Mouse (Mus musculus) limb, embryonic 11.5 days (tissue): ENCODE data around the gene Tspan14. TPM values are rescaled to one million over a fixed set of nuclear protein-coding genes. Genes with fewer than 3 reads are reported as not detected.
A peak's percentile ranks its signal among the peaks of the same experiment; 100 is the strongest.

Experiments used
- ATAC-seq: fragments of 200-750 bp; cut with Nextera tagmentation; 2 replicates; pipeline ENCODE4 v1.8.0; 2017; ENCODE audit warnings: low read depth; ENCODE audit not compliant: insufficient number of reproducible peaks, low FRiP score, low TSS enrichment
- DNase-seq: peaks from one replicate; pipeline ENCODE4 v3.0.0-alpha.2; 2015; ENCODE audit warnings: low spot score
- H3K27ac ChIP-seq: fragments of 300-500 bp; sonication (generic); replicated peaks from 2 replicates; pipeline ENCODE4 v1.5.1; 2014; ENCODE audit warnings: low read depth, mild to moderate bottlenecking, low read length
- H3K27me3 ChIP-seq: fragments of 300-500 bp; sonication (generic); 2 replicates; pipeline ENCODE4 v1.6.1; 2014; ENCODE audit warnings: mild to moderate bottlenecking, low read length, mixed read lengths; ENCODE audit not compliant: control insufficient read depth, insufficient read depth
- H3K36me3 ChIP-seq: fragments of 300-500 bp; sonication (generic); 2 replicates; pipeline ENCODE4 v1.6.1; 2014; ENCODE audit warnings: mild to moderate bottlenecking, low read length, moderate library complexity, mixed read lengths; ENCODE audit not compliant: control insufficient read depth, insufficient read depth
- H3K4me1 ChIP-seq: fragments of 300-500 bp; sonication (generic); 2 replicates; pipeline ENCODE4 v1.6.1; 2014; ENCODE audit warnings: low read length, mixed read lengths; ENCODE audit not compliant: control insufficient read depth, insufficient read depth
- H3K4me2 ChIP-seq: fragments of 300-500 bp; sonication (generic); 2 replicates; pipeline ENCODE4 v1.6.1; 2014; ENCODE audit warnings: low read depth, mild to moderate bottlenecking, moderate library complexity; ENCODE audit not compliant: severe bottlenecking
- H3K4me3 ChIP-seq: fragments of 300-500 bp; sonication (generic); 2 replicates; pipeline ENCODE4 v1.5.1; 2014; ENCODE audit warnings: low read depth, low read length
- H3K9ac ChIP-seq: fragments of 300-500 bp; sonication (generic); 2 replicates; pipeline ENCODE4 v1.6.1; 2014; ENCODE audit warnings: mild to moderate bottlenecking, low read length
- H3K9me3 ChIP-seq: fragments of 300-500 bp; sonication (generic); 2 replicates; pipeline ENCODE4 v1.6.1; 2016; ENCODE audit warnings: low read length; ENCODE audit not compliant: control insufficient read depth
- WGBS: fragments of 180-500 bp; shearing (Covaris S2); extraction: QIAGEN DNeasy Blood & Tissue Kit; methylation state at CpG from one replicate; pipeline ENCODE4 v1.1.7; 2014; 5-methylcytosine and 5-hydroxymethylcytosine counted together
- polyA plus RNA-seq: library from polyadenylated mRNA; unstranded; fragments of >200 nt; fragmentation: Nextera tagmentation; extraction: Ambion mirVana; gene quantifications from 2 replicates; pipeline ENCODE4 v1.2.1, GENCODE M21; 2014

Tspan14 gene
- polyA plus RNA-seq, 1 experiment from 2014 or later, result 87.0 TPM

- ATAC-seq (no peak), DNase-seq (no peak)
- Histone ChIP-seq H3K4me2 (no peak overlapping the region), H3K36me3 (no peaks in the 10 kb centered on the region; the same call in 1 of the 2 replicates), H3K4me1 (peaks cover 12% of the 10 kb centered on the region), H3K4me3 (no peak overlapping the region), H3K9ac (no peak overlapping the region), H3K27ac (no peak overlapping the region), H3K9me3 (no peaks in the 10 kb centered on the region), H3K27me3 (no peaks in the 10 kb centered on the region)
- 60% methylated on average over 2 of the region's 2 CpGs for WGBS
Measured at GRCm38 (mm10) chr14:40927041-40927440, 39.6 kb downstream of the Tspan14 start.

- Histone ChIP-seq H3K9ac (no peak overlapping the region), H3K27me3 (no peaks in the 10 kb centered on the region), H3K4me1 (peaks cover 5% of the 10 kb centered on the region), H3K9me3 (no peaks in the 10 kb centered on the region), H3K36me3 (no peaks in the 10 kb centered on the region; the same call in 1 of the 2 replicates), H3K27ac (0 out of 2 replicates have a peak overlapping the region, but pooled peaks have one; percentile 30), H3K4me2 (no peak overlapping the region), H3K4me3 (no peak overlapping the region)
- ATAC-seq (no peak), DNase-seq (no peak)
- WGBS, result 21% methylated on average over 10 of the region's 10 CpGs
Measured at GRCm38 (mm10) chr14:40924378-40925113, 42.1 kb downstream of the Tspan14 start.

GRCm38 (mm10) chr14:40921241-40921640 is 45.4 kb downstream of the Tspan14 start:
- no peaks in the 10 kb centered on the region for H3K9me3 ChIP-seq
- no peak overlapping the region for H3K9ac ChIP-seq
- H3K27ac ChIP-seq, result no peak overlapping the region
- ATAC-seq (no peak), DNase-seq (no peak)
- H3K4me3 ChIP-seq, result no peak overlapping the region
- H3K27me3 ChIP-seq, result no peaks in the 10 kb centered on the region
- no peak overlapping the region for H3K4me2 ChIP-seq
- peaks cover 5% of the 10 kb centered on the region for H3K4me1 ChIP-seq
- 96% methylated on average over 1 of the region's 1 CpGs for WGBS
- no peaks in the 10 kb centered on the region; the same call in 1 of the 2 replicates for H3K36me3 ChIP-seq

GRCm38 (mm10) chr14:40919521-40919920 is 47.1 kb downstream of the Tspan14 start:
- no peak overlapping the region for H3K4me2 ChIP-seq
- peaks cover 2% of the 10 kb centered on the region for H3K4me1 ChIP-seq
- 0 out of 2 replicates have a peak, but pooled peaks cover 2% of the 10 kb centered on the region for H3K36me3 ChIP-seq
- WGBS, result 88% methylated on average over 7 of the region's 7 CpGs
- no peak for ATAC-seq
- H3K9me3 ChIP-seq, result no peaks in the 10 kb centered on the region
- no peak overlapping the region for H3K4me3 ChIP-seq
- no peaks in the 10 kb centered on the region for H3K27me3 ChIP-seq
- no peak for DNase-seq
- H3K9ac ChIP-seq, result no peak overlapping the region
- H3K27ac ChIP-seq, result no peak overlapping the region

- Histone ChIP-seq H3K36me3 (0 out of 2 replicates have a peak, but pooled peaks cover 2% of the 10 kb centered on the region), H3K9ac (no peak overlapping the region), H3K4me2 (no peak overlapping the region), H3K27ac (no peak overlapping the region), H3K9me3 (no peaks in the 10 kb centered on the region), H3K4me1 (no peaks in the 10 kb centered on the region), H3K4me3 (no peak overlapping the region), H3K27me3 (no peaks in the 10 kb centered on the region)
- ATAC-seq (no peak), DNase-seq (no peak)
- 93% methylated on average over 5 of the region's 7 CpGs for WGBS
Measured at GRCm38 (mm10) chr14:40918477-40918876, 48.1 kb downstream of the Tspan14 start.

- Histone ChIP-seq H3K27ac (no peak overlapping the region), H3K4me1 (no peaks in the 10 kb centered on the region), H3K36me3 (0 out of 2 replicates have a peak, but pooled peaks cover 2% of the 10 kb centered on the region), H3K9ac (no peak overlapping the region), H3K9me3 (no peaks in the 10 kb centered on the region), H3K27me3 (no peaks in the 10 kb centered on the region), H3K4me2 (no peak overlapping the region), H3K4me3 (no peak overlapping the region)
- WGBS, result 0% methylated on average over 1 of the region's 1 CpGs
- peak; percentile 96 for DNase-seq
- ATAC-seq, result peak; percentile 3; the same call in 1 of the 2 replicates
Measured at GRCm38 (mm10) chr14:40917632-40918031, 49.0 kb downstream of the Tspan14 start.

GRCm38 (mm10) chr14:40916667-40917066 is 49.9 kb downstream of the Tspan14 start:
- Histone ChIP-seq H3K36me3 (0 out of 2 replicates have a peak, but pooled peaks cover 2% of the 10 kb centered on the region), H3K9ac (no peak overlapping the region), H3K4me3 (no peak overlapping the region), H3K4me2 (no peak overlapping the region), H3K27ac (no peak overlapping the region), H3K9me3 (no peaks in the 10 kb centered on the region), H3K27me3 (no peaks in the 10 kb centered on the region), H3K4me1 (no peaks in the 10 kb centered on the region)
- DNase-seq (no peak), ATAC-seq (no peak)
- WGBS, result 91% methylated on average over 15 of the region's 15 CpGs

- no peaks in the 10 kb centered on the region for H3K4me1 ChIP-seq
- H3K36me3 ChIP-seq, result peaks cover 2% of the 10 kb centered on the region; the same call in 1 of the 2 replicates
- 92% methylated on average over 8 of the region's 8 CpGs for WGBS
- DNase-seq (no peak), ATAC-seq (no peak)
- H3K9me3 ChIP-seq, result no peaks in the 10 kb centered on the region
- H3K4me2 ChIP-seq, result no peak overlapping the region
- H3K9ac ChIP-seq, result no peak overlapping the region
- H3K27ac ChIP-seq, result no peak overlapping the region
- no peak overlapping the region for H3K4me3 ChIP-seq
- H3K27me3 ChIP-seq, result no peaks in the 10 kb centered on the region
Measured at GRCm38 (mm10) chr14:40915838-40916237, 50.8 kb downstream of the Tspan14 start.
